Mouse (Mus musculus) layer of hippocampus, postnatal 10 days (tissue): ENCODE results near the gene Phactr2. TPM values are rescaled to one million over a fixed set of nuclear protein-coding genes. Genes with fewer than 3 reads are reported as not detected.
"Not testable (repeated sequence)": the region's sequence is repeated elsewhere in the genome, so short reads cannot be mapped to it uniquely, and the experiment has no call there.

ENCODE experiments used
- DNase-seq, 2 experiments: peaks; one replicate each; pipeline ENCODE4 v3.0.0; 2021; ENCODE audit warnings: low spot score in 2 of 2
- total RNA-seq, 2 experiments: library from RNA; stranded (reverse); gene quantifications; 2 replicates each; pipeline ENCODE4 v1.2.3; 2021

The Phactr2 gene
- total RNA-seq, 2 experiments from 2014 or later: 23.1 to 24.5 TPM

GRCm38 (mm10) chr10:13222135-13222534 is 252.1 kb downstream of the Phactr2 start:
- no peak for DNase-seq

GRCm38 (mm10) chr10:13220061-13220460 is 254.2 kb downstream of the Phactr2 start:
- no peak for DNase-seq

- no peak for DNase-seq
These were observed 260.3 kb downstream of the Phactr2 start for GRCm38 (mm10) chr10:13213956-13214355.

GRCm38 (mm10) chr10:13212829-13213228 is 261.4 kb downstream of the Phactr2 start:
- no peak for DNase-seq

GRCm38 (mm10) chr10:13212326-13212725 is 261.9 kb downstream of the Phactr2 start:
- no peak for DNase-seq

GRCm38 (mm10) chr10:13209930-13210637 is 264.1 kb downstream of the Phactr2 start:
- no peak for DNase-seq

- DNase-seq: no peak
These were observed 264.7 kb downstream of the Phactr2 start for GRCm38 (mm10) chr10:13209506-13209905.

GRCm38 (mm10) chr10:13209061-13209460 is 265.2 kb downstream of the Phactr2 start:
- DNase-seq: no peak

- no peak for DNase-seq
These were observed 272.4 kb downstream of the Phactr2 start for GRCm38 (mm10) chr10:13201741-13202293.

GRCm38 (mm10) chr10:13200862-13201261 is 273.4 kb downstream of the Phactr2 start:
- no peak for DNase-seq

- DNase-seq: no peak
These were observed 275.0 kb downstream of the Phactr2 start for GRCm38 (mm10) chr10:13199234-13199633.

- no peak for DNase-seq
These were observed 277.2 kb downstream of the Phactr2 start for GRCm38 (mm10) chr10:13196872-13197507.

GRCm38 (mm10) chr10:13193496-13193895 is 280.7 kb downstream of the Phactr2 start:
- not testable (repeated sequence) for DNase-seq

- peak; percentile 94 to 96 for DNase-seq
These were observed 281.4 kb downstream of the Phactr2 start, which contains the start of gene Ltv1 for GRCm38 (mm10) chr10:13192731-13193351. Ltv1 (minus strand) TSS chr10:13193168.

GRCm38 (mm10) chr10:13189881-13190280 is 284.3 kb downstream of the Phactr2 start:
- DNase-seq: no peak

GRCm38 (mm10) chr10:13186754-13187153 is 287.5 kb downstream of the Phactr2 start:
- no peak for DNase-seq

- no peak for DNase-seq
These were observed 289.9 kb downstream of the Phactr2 start for GRCm38 (mm10) chr10:13184170-13184766.

- no peak for DNase-seq
These were observed 294.0 kb downstream of the Phactr2 start for GRCm38 (mm10) chr10:13180211-13180610.

- no peak for DNase-seq
These were observed 296.1 kb downstream of the Phactr2 start, which contains the start of gene Zc2hc1b for GRCm38 (mm10) chr10:13177973-13178624. Zc2hc1b (minus strand) TSS chr10:13178023.

- no peak for DNase-seq
These were observed 298.3 kb downstream of the Phactr2 start for GRCm38 (mm10) chr10:13175866-13176265.

- DNase-seq: no peak
These were observed 301.4 kb downstream of the Phactr2 start for GRCm38 (mm10) chr10:13172798-13173221.
